Mouse (Mus musculus) C2C12 (cell line): Measurements from ENCODE around the gene 2510039O18Rik. TPM values are rescaled to one million over a fixed set of nuclear protein-coding genes. Genes with fewer than 3 reads are reported as not detected.

ENCODE experiments used
- H3K27me3 ChIP-seq: one replicate; pipeline ENCODE4 v1.6.1; 2011; ENCODE audit not compliant: control insufficient read depth, insufficient read depth, insufficient read length
- H3K36me3 ChIP-seq: one replicate; pipeline ENCODE4 v1.6.1; 2011; ENCODE audit not compliant: control insufficient read depth, insufficient read depth
- H3K4me3 ChIP-seq: one replicate; pipeline ENCODE4 v1.5.1; 2011; ENCODE audit warnings: mild to moderate bottlenecking, control low read depth; ENCODE audit not compliant: poor library complexity, insufficient read depth, severe bottlenecking
- H3K79me2 ChIP-seq: one replicate; pipeline ENCODE4 v1.6.1; 2011; ENCODE audit not compliant: control insufficient read depth, insufficient read depth
- H3K79me3 ChIP-seq: one replicate; pipeline ENCODE4 v1.6.1; 2011; ENCODE audit warnings: low read depth, control low read depth
- H3ac ChIP-seq: one replicate; pipeline ENCODE3; 2011; ENCODE audit warnings: low read depth; ENCODE audit not compliant: control insufficient read depth, insufficient read length
- CEBPB ChIP-seq: IDR thresholded peaks from one replicate; pipeline ENCODE4 v1.6.1; 2011; ENCODE audit warnings: low read depth, mild to moderate bottlenecking, control low read depth, moderate library complexity
- CTCF ChIP-seq: IDR thresholded peaks from one replicate; pipeline ENCODE4 v1.5.1; 2011; ENCODE audit not compliant: control insufficient read depth, insufficient read depth, insufficient read length
- FOSL1 ChIP-seq: IDR thresholded peaks from one replicate; pipeline ENCODE4 v1.8.0; 2011; ENCODE audit warnings: mild to moderate bottlenecking, low read length; ENCODE audit not compliant: poor library complexity, insufficient read depth, severe bottlenecking
- MAX ChIP-seq: IDR thresholded peaks from one replicate; pipeline ENCODE4 v1.6.1; 2011; ENCODE audit warnings: mild to moderate bottlenecking, control low read depth
- MYOD1 ChIP-seq: IDR thresholded peaks from one replicate; pipeline ENCODE4 v1.6.1; 2011; ENCODE audit warnings: low read depth; ENCODE audit not compliant: control insufficient read depth, insufficient read length
- MYOG ChIP-seq: IDR thresholded peaks from one replicate; pipeline ENCODE4 v1.6.1; 2011; ENCODE audit not compliant: control insufficient read depth, insufficient read length; ENCODE audit errors: extremely low read depth
- USF1 ChIP-seq: IDR thresholded peaks from one replicate; pipeline ENCODE4 v1.6.1; 2011; ENCODE audit warnings: low read depth, mild to moderate bottlenecking, control low read depth, moderate library complexity
- polyA plus RNA-seq: library from polyadenylated mRNA; unstranded; fragments of >200 nt; fragmentation: generic; extraction: Trizol; gene quantifications from one replicate; pipeline ENCODE4 v1.2.1, GENCODE M21; 2012; ENCODE audit warnings: missing spikeins

Gene 2510039O18Rik
- polyA plus RNA-seq, 1 experiment = 46.5 TPM

- no peaks in the 10 kb centered on the region for H3K79me3 ChIP-seq
- no peaks in the 10 kb centered on the region for H3K79me2 ChIP-seq
- no peaks in the 10 kb centered on the region for H3K36me3 ChIP-seq
- no peak overlapping the region for H3ac ChIP-seq
- peaks cover 18% of the 10 kb centered on the region for H3K27me3 ChIP-seq
- H3K4me3 ChIP-seq = no peak overlapping the region
- TF ChIP-seq MYOG (no peak), MYOD1 (no peak), CTCF (no peak), USF1 (no peak), FOSL1 (no peak), CEBPB (no peak), MAX (no peak)
Observed at GRCm38 (mm10) chr4:147968816-147969215, 28.1 kb downstream of the 2510039O18Rik start.

GRCm38 (mm10) chr4:147969337-147969736 is 28.6 kb downstream of the 2510039O18Rik start:
- Histone ChIP-seq H3K27me3 (peaks cover 18% of the 10 kb centered on the region), H3K4me3 (no peak overlapping the region), H3K79me3 (no peaks in the 10 kb centered on the region), H3K79me2 (no peaks in the 10 kb centered on the region), H3K36me3 (no peaks in the 10 kb centered on the region), H3ac (no peak overlapping the region)
- no peak for TF ChIP-seq FOSL1
- no peak for TF ChIP-seq MYOG
- TF ChIP-seq USF1 = no peak
- TF ChIP-seq MYOD1 = no peak
- no peak for TF ChIP-seq CTCF
- TF ChIP-seq CEBPB = no peak
- TF ChIP-seq MAX = no peak

GRCm38 (mm10) chr4:147976237-147976636 is 35.5 kb downstream of the 2510039O18Rik start:
- no peaks in the 10 kb centered on the region for H3K36me3 ChIP-seq
- H3K27me3 ChIP-seq = no peaks in the 10 kb centered on the region
- no peak overlapping the region for H3ac ChIP-seq
- H3K79me2 ChIP-seq = no peaks in the 10 kb centered on the region
- H3K4me3 ChIP-seq = no peak overlapping the region
- no peaks in the 10 kb centered on the region for H3K79me3 ChIP-seq
- TF ChIP-seq CTCF (no peak), FOSL1 (no peak), CEBPB (no peak), MAX (no peak)

- Histone ChIP-seq H3K27me3 (no peaks in the 10 kb centered on the region), H3K36me3 (no peaks in the 10 kb centered on the region), H3ac (no peak overlapping the region), H3K79me2 (no peaks in the 10 kb centered on the region), H3K79me3 (no peaks in the 10 kb centered on the region), H3K4me3 (no peak overlapping the region)
- TF ChIP-seq CEBPB = no peak
- no peak for TF ChIP-seq CTCF
- no peak for TF ChIP-seq FOSL1
- no peak for TF ChIP-seq MYOG
- TF ChIP-seq MAX = no peak
- no peak for TF ChIP-seq USF1
- no peak for TF ChIP-seq MYOD1
Observed at GRCm38 (mm10) chr4:147977726-147978125, 37.0 kb downstream of the 2510039O18Rik start.

- no peaks in the 10 kb centered on the region for H3K79me3 ChIP-seq
- H3K79me2 ChIP-seq = no peaks in the 10 kb centered on the region
- no peaks in the 10 kb centered on the region for H3K36me3 ChIP-seq
- TF ChIP-seq MYOG (no peak), USF1 (peak; percentile 11)
- no peak overlapping the region for H3ac ChIP-seq
- no peaks in the 10 kb centered on the region for H3K27me3 ChIP-seq
- no peak overlapping the region for H3K4me3 ChIP-seq
Observed at GRCm38 (mm10) chr4:147978391-147978790, 37.7 kb downstream of the 2510039O18Rik start.

GRCm38 (mm10) chr4:147979441-147979860 is 38.8 kb downstream of the 2510039O18Rik start:
- Histone ChIP-seq H3K4me3 (no peak overlapping the region), H3K27me3 (no peaks in the 10 kb centered on the region), H3K79me3 (no peaks in the 10 kb centered on the region), H3K79me2 (no peaks in the 10 kb centered on the region), H3ac (no peak overlapping the region), H3K36me3 (no peaks in the 10 kb centered on the region)
- TF ChIP-seq MYOD1 (no peak), FOSL1 (no peak), CTCF (no peak), MYOG (no peak), CEBPB (no peak), USF1 (no peak), MAX (no peak)
